Mouse (Mus musculus): ENCODE measurements around the gene Fkbp1a.

GRCm38 (mm10) chr2:151571873-151572700 is 29.8 kb downstream of the Fkbp1a start, which contains the start of gene Sdcbp2:
- TF ChIP-seq CTCF (IDR thresholded peaks at IDR 0.05; ENCODE audit: extremely low read depth, insufficient read depth, insufficient read length, insufficient replicate concordance) (no peak), POLR2A (IDR thresholded peaks at IDR 0.05; ENCODE audit: low read depth, low read length) (no peak)
